Mouse (Mus musculus) left cerebral cortex, adult 8-10 months (tissue): ENCODE measurements around the gene Gys2. TPM values are rescaled to one million over a fixed set of nuclear protein-coding genes. Genes with fewer than 3 reads are reported as not detected.
A peak's percentile ranks its signal among the peaks of the same experiment; 100 is the strongest.
"Not testable (repeated sequence)": the region's sequence is repeated elsewhere in the genome, so short reads cannot be mapped to it uniquely, and the experiment has no call there.

ENCODE experiments used
- DNase-seq, 2 experiments: peaks; one replicate each; pipeline ENCODE4 v3.0.0; 2022; ENCODE audit warnings: low spot score in 2 of 2
- total RNA-seq, 4 experiments: library from RNA; stranded (reverse); gene quantifications; 2 replicates each; pipeline ENCODE4 v1.2.4; 2022

Gene Gys2
- not detected for total RNA-seq

DNA sequence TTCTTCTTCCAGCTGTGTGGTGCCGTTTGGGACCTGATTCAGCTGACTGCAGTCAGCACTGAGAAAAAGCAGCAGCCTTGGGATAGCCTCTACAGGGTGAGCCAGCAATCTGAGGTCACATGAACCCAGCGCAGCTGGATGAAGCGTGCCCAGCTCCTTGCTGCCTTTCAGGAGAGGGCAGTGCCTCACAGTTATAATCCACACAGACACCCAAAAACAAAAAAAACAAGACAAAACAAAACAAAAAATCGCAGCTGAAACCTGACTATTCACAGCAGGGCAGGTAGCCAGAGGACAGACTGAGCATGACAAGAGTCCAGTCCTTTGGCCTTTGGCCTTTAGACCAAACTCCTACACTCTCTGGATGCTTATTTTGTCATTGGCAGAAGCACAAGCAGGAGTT is at the start of gene Gys2:
TSS of gene Gys2 (minus strand) at position 309 of the 403 bp plus-strand sequence.
- no peak for DNase-seq

GRCm38 (mm10) chr6:142521591-142522110 is 48.7 kb upstream of the Gys2 start:
- DNase-seq, result no peak

DNA sequence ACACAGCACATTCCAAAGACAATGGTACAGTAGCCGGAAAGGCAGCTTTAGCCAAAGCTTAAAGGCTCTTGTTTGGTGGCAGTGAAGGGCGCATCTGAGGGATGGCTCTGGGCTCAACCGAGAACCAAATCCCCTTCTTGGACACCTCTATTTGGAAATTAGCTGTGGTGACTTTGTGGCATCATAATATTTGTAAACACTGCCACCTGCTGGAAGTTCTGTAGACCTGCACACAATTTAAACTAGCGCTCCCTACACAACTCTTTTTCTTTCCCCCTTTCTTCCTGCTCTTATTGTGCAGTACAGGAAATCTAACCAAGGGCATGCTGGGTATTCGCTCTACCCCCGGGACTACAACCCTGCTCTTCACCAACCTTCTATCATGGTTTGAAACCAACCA is 46.2 kb upstream of the Gys2 start:
- no peak for DNase-seq

GRCm38 (mm10) chr6:142515379-142515778 is 42.5 kb upstream of the Gys2 start:
- DNase-seq, result not testable (repeated sequence)

GRCm38 (mm10) chr6:142514912-142515311 is 42.0 kb upstream of the Gys2 start:
- peak; percentile 54 to 56 for DNase-seq

- DNase-seq, result no peak
These were observed 40.0 kb upstream of the Gys2 start for GRCm38 (mm10) chr6:142512902-142513301.

- DNase-seq, result no peak
These were observed 38.7 kb upstream of the Gys2 start for GRCm38 (mm10) chr6:142511516-142512135.

DNA sequence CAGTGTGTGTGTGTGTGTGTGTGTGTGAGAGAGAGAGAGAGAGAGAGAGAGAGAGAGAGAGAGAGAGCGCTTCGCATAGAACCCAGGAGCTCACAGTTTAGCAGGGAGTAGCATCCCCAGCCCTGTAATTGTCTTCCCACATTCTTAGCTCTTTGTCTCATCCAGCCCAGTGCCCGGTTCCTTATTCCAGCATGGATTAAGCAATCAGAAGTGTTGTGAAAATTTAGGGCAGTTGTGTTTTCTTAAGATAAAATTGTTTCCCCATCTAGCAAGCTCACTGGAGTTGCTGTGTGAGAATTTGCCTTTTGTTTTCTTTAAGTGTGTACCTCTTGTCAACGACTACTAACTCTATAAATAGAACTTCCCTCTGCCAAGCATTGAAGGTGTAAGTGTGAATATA is 35.8 kb upstream of the Gys2 start:
- DNase-seq, result no peak

DNA sequence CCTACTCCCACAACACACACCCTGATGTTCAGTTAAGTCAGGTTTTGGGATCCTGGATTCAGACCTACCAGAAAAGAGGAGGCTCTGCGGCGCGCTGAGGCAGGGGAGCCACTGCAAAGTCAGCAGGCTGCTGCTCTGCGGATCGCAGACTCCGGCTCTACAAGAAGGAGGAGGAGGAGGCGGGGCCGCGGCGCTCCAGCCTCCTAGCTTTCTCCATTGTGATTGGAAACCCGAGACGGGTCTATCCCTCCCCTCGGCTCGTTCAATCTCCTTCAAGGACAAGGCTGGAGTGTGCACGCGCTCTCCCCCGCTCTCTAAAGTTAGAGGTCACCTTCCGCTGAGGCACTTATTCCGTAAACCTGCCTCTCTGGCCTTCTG is 34.9 kb upstream of the Gys2 start, which contains the start of gene Ldhb:
TSS of gene Ldhb (minus strand) at position 173 of the 378 bp plus-strand sequence.
- DNase-seq, result peak; percentile 85 to 93

DNA sequence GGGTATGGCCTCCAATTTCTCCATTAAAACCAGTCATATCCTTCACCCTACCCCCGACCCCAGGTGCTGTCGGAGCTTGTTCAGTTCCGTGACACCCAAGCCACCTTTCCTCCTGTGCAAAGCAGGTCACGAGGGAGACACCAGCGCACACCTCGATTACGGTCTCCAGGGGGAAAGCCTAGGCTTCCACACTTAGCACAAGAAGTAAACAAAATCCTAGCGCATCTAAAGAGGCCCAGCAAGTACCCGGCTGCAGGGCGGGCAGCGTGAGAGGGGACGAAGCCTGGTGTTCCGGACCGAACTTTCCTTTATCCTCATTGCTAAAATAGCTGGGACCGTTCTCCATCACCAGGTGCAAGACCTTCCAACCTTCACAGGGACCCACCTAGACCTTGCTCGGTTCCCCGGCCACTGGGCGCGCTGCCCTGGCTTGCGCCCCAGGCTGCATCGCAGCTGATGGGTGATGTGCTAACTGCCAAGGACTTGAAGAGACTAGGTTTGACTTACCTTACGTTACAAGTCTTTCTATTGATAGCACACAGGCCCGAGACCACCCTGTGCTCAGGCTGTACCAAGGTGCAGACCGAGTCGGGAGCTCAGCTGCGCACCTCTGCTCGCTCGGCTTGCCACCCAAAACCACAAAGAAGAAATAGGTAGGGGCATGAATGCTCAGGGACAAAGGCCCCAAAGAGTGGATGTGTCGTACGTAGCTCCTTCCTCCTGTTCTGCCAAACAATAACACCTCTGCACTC is 34.3 kb upstream of the Gys2 start:
- DNase-seq, result peak in 1 of 2 experiments; percentile 22

- no peak for DNase-seq
These were observed 33.6 kb upstream of the Gys2 start for GRCm38 (mm10) chr6:142506338-142507032.

DNA sequence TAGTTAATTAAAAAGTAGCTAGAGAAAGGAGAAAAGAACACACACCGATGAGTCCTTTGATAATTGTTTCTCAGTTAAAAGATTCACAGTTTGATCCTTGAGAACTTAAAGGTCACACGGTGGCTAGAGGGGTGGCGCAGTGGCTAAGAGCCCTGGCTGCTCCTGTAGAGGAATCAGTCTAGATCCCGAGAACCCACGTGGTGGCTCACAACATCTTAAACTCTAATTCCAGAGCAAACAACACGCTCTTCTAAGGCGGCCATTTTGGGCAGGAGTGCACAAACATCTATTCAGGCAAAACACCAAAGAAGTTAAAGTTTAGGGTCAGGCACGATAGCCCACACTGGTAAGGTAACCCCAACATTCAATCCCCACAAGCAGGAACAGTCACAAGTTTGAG is 30.7 kb upstream of the Gys2 start:
- no peak for DNase-seq

DNA sequence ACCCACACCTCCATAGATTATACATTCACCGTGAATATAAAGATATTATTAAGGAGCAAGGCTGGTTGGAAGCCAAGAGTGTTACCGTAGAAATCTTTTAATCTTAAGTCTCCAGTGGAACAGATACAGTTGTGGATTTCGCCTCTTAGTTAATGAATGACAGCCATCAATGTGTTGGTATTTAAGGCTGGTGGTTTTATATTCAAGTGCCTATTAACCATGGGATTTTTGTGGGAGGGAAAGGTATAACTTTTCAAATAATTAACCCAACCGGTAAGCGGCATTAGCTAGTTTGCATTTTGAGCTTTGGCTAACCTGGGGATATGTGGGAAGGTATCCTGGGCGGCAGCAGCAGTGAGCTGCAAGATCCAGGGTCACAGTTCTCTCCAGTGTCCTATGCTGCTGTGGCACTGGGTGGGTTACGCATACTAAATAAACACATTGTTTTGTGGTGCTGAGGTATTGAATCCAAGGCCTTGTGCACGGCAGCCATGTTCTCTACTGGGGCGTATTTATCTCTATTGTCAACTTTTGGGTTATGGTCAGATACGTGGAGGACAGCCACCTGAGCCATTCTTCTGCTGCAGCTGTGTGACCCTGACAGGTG is 29.7 kb upstream of the Gys2 start:
- no peak for DNase-seq

DNA sequence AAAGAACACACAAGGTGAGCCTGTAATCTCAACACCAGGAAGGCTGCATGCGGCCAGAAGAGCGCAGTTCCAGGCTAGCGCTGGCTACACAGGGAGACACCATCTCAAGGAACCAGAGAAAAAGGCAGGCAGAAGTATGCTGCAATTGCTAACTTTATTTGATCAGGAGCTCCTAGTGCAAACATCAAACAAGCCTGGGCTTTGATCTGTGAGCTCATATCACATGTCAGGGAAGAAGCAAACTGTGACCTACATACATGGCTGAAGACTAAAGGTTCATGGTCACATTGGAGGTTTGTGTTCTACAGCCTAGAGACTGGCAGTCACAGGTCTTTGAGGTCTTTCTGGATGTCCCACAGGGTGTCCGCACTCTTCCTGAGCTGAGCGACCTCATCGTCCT is 17.2 kb upstream of the Gys2 start:
- not testable (repeated sequence) for DNase-seq

GRCm38 (mm10) chr6:142487638-142488037 is 14.7 kb upstream of the Gys2 start:
- no peak for DNase-seq

GRCm38 (mm10) chr6:142485478-142486123 is 12.7 kb upstream of the Gys2 start:
- DNase-seq, result no peak

- DNase-seq, result no peak
These were observed 4.3 kb upstream of the Gys2 start for GRCm38 (mm10) chr6:142477239-142477638.

GRCm38 (mm10) chr6:142471141-142471540 is 1.8 kb downstream of the Gys2 start:
- no peak for DNase-seq

DNA sequence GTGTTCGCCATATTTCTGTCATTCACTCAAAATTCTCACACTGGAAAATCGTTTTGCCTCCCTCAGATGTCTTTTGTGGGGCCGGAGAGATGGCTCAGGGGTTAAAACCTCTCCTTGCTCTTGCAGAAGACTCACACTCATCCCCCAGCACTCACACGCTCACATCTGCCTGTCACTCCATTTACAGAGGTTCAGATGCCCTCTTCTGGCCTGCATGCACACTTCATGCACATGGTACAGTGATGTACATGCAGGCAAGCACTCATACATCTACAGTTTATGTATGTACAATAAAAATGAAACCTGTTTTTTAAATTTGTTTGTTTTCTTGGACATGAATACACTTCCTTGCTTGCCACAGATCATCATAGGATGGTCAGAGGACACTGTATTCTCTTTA is 3.3 kb downstream of the Gys2 start:
- no peak for DNase-seq

- DNase-seq, result no peak
These were observed 10.7 kb downstream of the Gys2 start for GRCm38 (mm10) chr6:142462194-142462593.

DNA sequence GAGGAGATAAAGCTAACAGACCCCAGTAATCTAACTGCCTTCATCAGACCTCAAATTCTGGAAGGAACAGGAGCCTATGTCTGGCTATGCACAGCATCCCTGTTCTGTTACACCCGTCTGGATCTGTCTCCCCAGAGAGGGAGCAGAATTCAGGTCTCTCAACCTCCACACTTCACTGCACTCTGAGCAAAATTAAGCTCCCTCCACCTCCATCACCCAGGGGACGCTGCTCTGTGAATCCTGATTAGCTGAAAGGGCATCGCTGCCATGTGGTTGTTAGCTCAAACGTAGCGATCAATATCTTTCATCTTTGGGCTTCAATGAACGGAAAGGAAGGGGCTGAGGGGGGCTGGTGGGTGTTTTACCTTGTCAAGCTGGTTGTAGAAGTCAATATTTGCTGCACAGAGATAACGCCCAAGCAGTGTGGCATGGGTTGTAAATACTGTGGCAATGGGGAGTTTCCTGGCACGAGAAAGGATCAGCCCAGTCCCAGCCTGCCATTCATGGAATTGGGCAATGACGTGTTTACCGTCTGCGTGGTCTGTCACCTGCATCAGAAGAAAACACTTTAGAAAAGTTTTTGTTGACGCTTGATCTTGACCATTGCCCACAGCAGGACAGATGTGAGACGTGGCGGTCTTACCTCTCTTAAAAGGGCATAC is 13.8 kb downstream of the Gys2 start:
- no peak for DNase-seq
